Mouse (Mus musculus) frontal cortex, adult (tissue): ENCODE data around the gene Olfr1444.

ENCODE experiments used
- ATAC-seq: cut with Nextera tagmentation; 2 replicates; pipeline ENCODE4 v1.9.2; 2017; ENCODE audit warnings: mild to moderate bottlenecking, moderate library complexity, mixed read lengths; ENCODE audit not compliant: low TSS enrichment

Olfr1444 gene

GRCm38 (mm10) chr19:12856983-12857382, at the start of gene Olfr1444:
TSS of gene Olfr1444 (plus strand) at chr19:12857283.
- no peak for ATAC-seq

- ATAC-seq: no peak
Observed at GRCm38 (mm10) chr19:12812644-12813364, 44.3 kb upstream of the Olfr1444 start.

- no peak for ATAC-seq
Observed at GRCm38 (mm10) chr19:12813883-12814282, 43.2 kb upstream of the Olfr1444 start.

- no peak for ATAC-seq
Observed at GRCm38 (mm10) chr19:12818507-12818906, 38.6 kb upstream of the Olfr1444 start.

- no peak for ATAC-seq
Observed at GRCm38 (mm10) chr19:12820383-12820782, 36.7 kb upstream of the Olfr1444 start.

GRCm38 (mm10) chr19:12824549-12824948, 32.5 kb upstream of the Olfr1444 start:
- no peak for ATAC-seq

GRCm38 (mm10) chr19:12830823-12831430, 26.2 kb upstream of the Olfr1444 start:
- ATAC-seq: no peak

- ATAC-seq: no peak
Observed at GRCm38 (mm10) chr19:12831559-12831958, 25.5 kb upstream of the Olfr1444 start.

GRCm38 (mm10) chr19:12833625-12834024, 23.5 kb upstream of the Olfr1444 start:
- peak; percentile 89 for ATAC-seq

GRCm38 (mm10) chr19:12838507-12838906, 18.6 kb upstream of the Olfr1444 start:
- peak; percentile 85 for ATAC-seq

GRCm38 (mm10) chr19:12846382-12846781, 10.7 kb upstream of the Olfr1444 start, which contains the start of gene Gm5244:
TSS of gene Gm5244 (plus strand) at chr19:12846682.
- no peak for ATAC-seq

GRCm38 (mm10) chr19:12883555-12883954, 26.5 kb downstream of the Olfr1444 start, which contains the start of gene Olfr1445:
TSS of gene Olfr1445 (plus strand) at chr19:12883855.
- no peak for ATAC-seq

- no peak for ATAC-seq
Observed at GRCm38 (mm10) chr19:12893424-12893823, 36.3 kb downstream of the Olfr1444 start, which contains the start of gene Olfr1446. TSS of gene Olfr1446 (minus strand) at chr19:12893524.

GRCm38 (mm10) chr19:12903643-12904042, 46.6 kb downstream of the Olfr1444 start, which contains the start of gene Olfr1447:
TSS of gene Olfr1447 (minus strand) at chr19:12903743.
- ATAC-seq: no peak
